Mouse (Mus musculus) B cell, adult 2 months (primary cell): ENCODE results near the gene Tspan4.

Experiments used
- DNase-seq, 2 experiments: peaks; one replicate each; pipeline ENCODE4 v3.0.0; 2022

The Tspan4 gene

GRCm38 (mm10) chr7:141477578-141478269 is 2.7 kb downstream of the Tspan4 start:
- DNase-seq = no peak

- no peak for DNase-seq
Measured at GRCm38 (mm10) chr7:141478270-141478748, 3.3 kb downstream of the Tspan4 start.

- DNase-seq = peak; percentile 78 to 79
Measured at GRCm38 (mm10) chr7:141480842-141481497, 5.9 kb downstream of the Tspan4 start.

GRCm38 (mm10) chr7:141481498-141482401 is 6.7 kb downstream of the Tspan4 start:
- peak; percentile 66 to 67 for DNase-seq

- no peak for DNase-seq
Measured at GRCm38 (mm10) chr7:141482531-141483024, 7.5 kb downstream of the Tspan4 start.

- DNase-seq = no peak
Measured at GRCm38 (mm10) chr7:141483114-141483653, 8.1 kb downstream of the Tspan4 start.

GRCm38 (mm10) chr7:141484186-141485120 is 9.4 kb downstream of the Tspan4 start:
- DNase-seq = no peak

- DNase-seq = no peak
Measured at GRCm38 (mm10) chr7:141485186-141485585, 10.1 kb downstream of the Tspan4 start.

GRCm38 (mm10) chr7:141485606-141486005 is 10.6 kb downstream of the Tspan4 start:
- no peak for DNase-seq

GRCm38 (mm10) chr7:141486239-141486638 is 11.2 kb downstream of the Tspan4 start:
- no peak for DNase-seq

- DNase-seq = no peak
Measured at GRCm38 (mm10) chr7:141487141-141487540, 12.1 kb downstream of the Tspan4 start.

GRCm38 (mm10) chr7:141491151-141491550 is 16.1 kb downstream of the Tspan4 start:
- DNase-seq = peak in 1 of 2 experiments; percentile 19

- DNase-seq = no peak
Measured at GRCm38 (mm10) chr7:141492738-141493137, 17.7 kb downstream of the Tspan4 start.

GRCm38 (mm10) chr7:141493729-141494128 is 18.7 kb downstream of the Tspan4 start:
- DNase-seq = no peak

GRCm38 (mm10) chr7:141495379-141495778 is 20.3 kb downstream of the Tspan4 start:
- no peak for DNase-seq

GRCm38 (mm10) chr7:141495940-141496339 is 20.9 kb downstream of the Tspan4 start:
- no peak for DNase-seq

- no peak for DNase-seq
Measured at GRCm38 (mm10) chr7:141497600-141497999, 22.6 kb downstream of the Tspan4 start.

GRCm38 (mm10) chr7:141501820-141502555 is 26.9 kb downstream of the Tspan4 start:
- no peak for DNase-seq

GRCm38 (mm10) chr7:141502556-141502905 is 27.5 kb downstream of the Tspan4 start:
- no peak for DNase-seq

- DNase-seq = no peak
Measured at GRCm38 (mm10) chr7:141506278-141506677, 31.2 kb downstream of the Tspan4 start.

- DNase-seq = no peak
Measured at GRCm38 (mm10) chr7:141508160-141508559, 33.1 kb downstream of the Tspan4 start.
